Mouse (Mus musculus): ENCODE results near the gene Gm8994.
"Not testable (repeated sequence)": the region's sequence is repeated elsewhere in the genome, so short reads cannot be mapped to it uniquely, and the experiment has no call there.

Gm8994 gene

DNA sequence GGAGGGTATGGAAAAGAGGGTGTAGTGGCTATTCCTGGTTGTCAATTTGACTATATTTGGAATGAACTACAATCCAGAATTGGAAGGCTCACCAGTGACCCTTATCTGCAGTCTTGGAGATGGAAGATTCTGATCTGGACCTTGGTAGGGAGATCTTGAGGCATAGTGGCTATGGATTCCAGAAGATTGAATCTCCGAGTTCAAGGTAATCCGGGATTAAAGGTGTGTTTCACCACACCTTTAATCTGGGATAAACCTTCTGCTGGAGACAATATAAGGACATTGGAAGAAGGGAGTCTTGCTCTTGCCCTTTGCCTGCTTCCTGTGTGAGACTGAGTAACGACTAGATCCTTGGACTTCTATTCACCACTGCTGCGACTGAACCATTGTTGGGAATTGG is at the start of gene Gm8994:
Gene Gm8994 (plus strand): TSS at position 301 of the 400 bp plus-strand sequence.
- not testable (repeated sequence) for DNase-seq (ENCODE audit: low spot score in 2 of 2)

- DNase-seq (ENCODE audit: low spot score in 2 of 2): no peak
Observed at GRCm38 (mm10) chr6:136277685-136278084, 49.7 kb upstream of the Gm8994 start.

DNA sequence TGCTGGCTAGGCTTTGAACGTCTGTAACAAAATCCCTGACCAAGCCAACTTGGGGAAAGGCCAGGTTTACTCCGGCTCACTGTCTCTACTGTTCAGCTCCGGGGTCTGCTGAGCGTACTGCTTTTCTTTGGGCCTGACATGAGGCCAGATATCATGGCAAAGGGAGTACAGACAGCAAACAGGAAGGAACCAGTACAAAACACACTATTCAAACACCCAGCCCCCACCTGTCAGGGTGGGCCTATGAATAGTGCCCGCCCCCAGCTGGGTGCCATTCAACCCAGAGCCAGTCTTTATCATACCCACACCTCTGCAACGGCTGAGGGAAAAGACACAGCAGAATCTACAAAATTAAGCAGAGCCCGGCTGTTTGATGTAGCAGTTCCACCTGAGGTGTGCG is 42.8 kb upstream of the Gm8994 start:
- no peak for DNase-seq (ENCODE audit: low spot score in 2 of 2)

GRCm38 (mm10) chr6:136286180-136286579 is 41.2 kb upstream of the Gm8994 start:
- DNase-seq (ENCODE audit: low spot score in 2 of 2): no peak

- no peak for DNase-seq (ENCODE audit: low spot score in 2 of 2)
Observed at GRCm38 (mm10) chr6:136286589-136286988, 40.8 kb upstream of the Gm8994 start.

DNA sequence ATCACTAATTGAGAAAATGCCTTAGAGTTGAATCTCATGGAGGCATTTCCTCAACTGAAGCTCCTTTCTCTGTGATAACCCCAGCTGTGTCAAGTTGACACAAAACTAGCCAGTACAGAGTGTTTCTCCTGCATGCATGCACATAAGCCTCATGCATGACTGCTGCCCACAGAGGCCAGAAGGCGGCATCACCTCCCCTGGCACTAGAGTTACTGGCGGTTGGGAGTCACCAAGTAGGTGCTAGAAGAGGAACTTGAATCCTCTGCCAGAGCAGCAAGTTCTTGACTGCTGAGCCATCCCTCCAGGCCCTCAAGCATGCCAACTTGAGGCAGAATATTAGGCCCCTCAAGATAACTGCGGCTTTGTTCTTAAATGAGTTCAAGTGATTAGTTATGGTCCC is 35.9 kb upstream of the Gm8994 start:
- DNase-seq (ENCODE audit: low spot score in 2 of 2): no peak

- no peak for DNase-seq (ENCODE audit: low spot score in 2 of 2)
Observed at GRCm38 (mm10) chr6:136291951-136292714, 35.2 kb upstream of the Gm8994 start.

DNA sequence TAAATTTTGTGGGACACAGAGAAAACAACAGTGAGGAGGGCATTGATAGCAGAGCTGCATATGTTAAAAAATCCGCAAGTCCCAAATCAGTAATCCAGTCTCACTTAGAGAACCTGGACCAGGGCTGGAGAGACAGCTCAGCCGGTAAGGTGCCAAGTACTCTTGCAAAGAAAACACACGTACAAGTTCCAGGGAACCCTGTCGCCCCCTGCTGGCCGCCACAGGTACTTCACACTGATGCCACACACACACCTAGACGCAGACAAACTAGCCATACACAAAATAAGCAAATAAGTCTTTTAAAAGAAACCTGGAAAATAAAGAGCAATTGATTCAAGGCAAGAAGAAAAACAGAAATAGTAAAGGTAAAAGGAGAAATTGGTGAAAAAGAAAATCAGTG is 33.6 kb upstream of the Gm8994 start:
- no peak for DNase-seq (ENCODE audit: low spot score in 2 of 2)

- no peak for DNase-seq (ENCODE audit: low spot score in 2 of 2)
Observed at GRCm38 (mm10) chr6:136295821-136296220, 31.5 kb upstream of the Gm8994 start.

DNA sequence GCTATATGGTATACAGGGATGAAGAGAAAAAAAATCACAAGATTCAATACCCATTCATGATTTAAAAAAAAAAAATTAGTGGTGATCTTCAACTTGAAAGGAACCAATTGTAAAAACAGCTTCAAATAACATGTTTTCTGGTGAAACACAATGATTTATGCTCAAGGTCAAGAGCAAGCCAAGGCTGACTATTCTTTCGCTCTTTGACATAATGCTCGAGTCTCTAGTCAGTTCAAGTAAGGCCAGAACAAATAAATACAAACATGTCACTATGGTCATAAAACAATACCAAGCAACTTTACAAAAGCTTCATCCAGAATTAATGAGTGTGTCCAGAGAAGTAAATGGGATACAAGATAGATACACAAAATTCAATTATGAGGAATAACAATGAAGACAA is 31.1 kb upstream of the Gm8994 start:
- DNase-seq (ENCODE audit: low spot score in 2 of 2): no peak

GRCm38 (mm10) chr6:136303514-136303913 is 23.8 kb upstream of the Gm8994 start:
- DNase-seq (ENCODE audit: low spot score in 2 of 2): no peak

GRCm38 (mm10) chr6:136304369-136304988 is 22.9 kb upstream of the Gm8994 start:
- no peak for DNase-seq (ENCODE audit: low spot score in 2 of 2)

DNA sequence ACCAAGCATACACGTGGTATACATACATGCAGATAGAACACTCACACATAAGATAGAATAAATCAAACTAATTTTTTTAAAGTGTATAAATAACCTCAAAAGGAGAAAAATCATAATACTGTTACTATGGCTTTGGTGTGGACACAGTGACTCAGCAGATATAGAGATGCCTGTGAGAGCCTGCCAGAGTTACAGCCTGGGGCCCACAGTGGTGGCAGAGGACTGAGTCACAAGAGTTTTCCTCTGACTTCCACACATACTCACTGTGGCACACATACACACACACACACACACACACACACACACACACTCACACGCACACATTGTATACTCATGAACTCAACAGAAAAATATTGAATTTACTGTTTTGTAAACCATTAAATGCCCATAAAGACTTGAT is 17.9 kb upstream of the Gm8994 start:
- no peak for DNase-seq (ENCODE audit: low spot score in 2 of 2)

- DNase-seq (ENCODE audit: low spot score in 2 of 2): not testable (repeated sequence)
Observed at GRCm38 (mm10) chr6:136328416-136328815, 1.1 kb downstream of the Gm8994 start.

DNA sequence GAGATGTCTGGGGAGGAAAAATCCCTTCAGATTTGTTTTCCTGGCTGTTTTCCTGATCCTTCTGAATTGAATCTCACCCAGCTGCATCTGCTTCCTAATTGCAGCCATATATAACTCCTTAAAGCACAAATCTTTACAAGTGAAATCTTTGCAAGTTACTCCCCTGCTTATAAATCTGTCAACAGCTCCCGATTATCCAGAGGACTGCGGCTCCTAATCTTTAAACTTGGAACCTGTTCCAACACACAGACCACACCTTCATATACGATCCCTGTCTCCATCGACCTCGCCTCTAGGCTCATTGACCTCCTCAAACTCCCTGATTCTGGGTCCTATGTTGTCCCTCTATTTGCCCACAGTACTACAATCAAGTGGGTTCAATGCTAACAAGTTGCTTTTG is 13.3 kb downstream of the Gm8994 start:
- no peak for DNase-seq (ENCODE audit: low spot score in 2 of 2)

DNA sequence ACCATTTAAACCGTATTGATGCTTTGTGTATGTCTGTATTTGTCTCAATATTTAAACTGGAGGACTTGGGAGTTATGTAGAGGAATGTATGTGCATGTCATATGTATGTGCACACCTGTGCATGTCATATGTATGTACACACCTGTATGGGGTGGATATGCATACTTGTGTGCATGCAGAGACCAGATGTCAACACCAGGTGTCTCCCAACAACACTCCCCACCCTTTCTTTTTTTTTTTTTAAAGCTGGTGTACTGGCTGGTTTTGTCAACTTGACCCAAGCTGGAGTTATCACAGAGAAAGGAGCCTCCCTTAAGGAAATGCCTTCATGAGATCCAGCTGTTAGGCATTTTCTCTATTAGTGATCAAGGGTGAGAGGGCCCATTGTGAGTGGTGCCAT is 13.8 kb downstream of the Gm8994 start:
- DNase-seq (ENCODE audit: low spot score in 2 of 2): no peak

DNA sequence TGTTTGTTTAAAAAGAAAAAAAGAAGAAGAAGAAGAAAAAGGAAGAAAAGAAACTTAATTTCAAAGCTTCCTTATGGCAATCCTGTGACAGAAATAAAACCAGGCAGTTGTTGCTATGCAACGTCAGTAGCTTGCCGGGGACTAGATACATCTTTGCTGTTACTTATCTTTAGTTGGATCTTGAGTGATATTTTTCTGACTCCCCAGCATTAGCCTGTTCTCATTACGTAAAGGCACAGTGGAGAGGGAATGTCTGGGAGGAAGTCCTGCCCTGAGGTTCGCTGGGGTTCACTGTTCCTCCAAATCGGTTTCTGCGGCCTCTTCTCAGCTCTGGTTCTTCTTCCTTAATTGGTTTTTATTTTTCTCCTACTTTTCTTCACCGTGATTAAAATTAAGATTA is 16.5 kb downstream of the Gm8994 start:
- DNase-seq (ENCODE audit: low spot score in 2 of 2): no peak

DNA sequence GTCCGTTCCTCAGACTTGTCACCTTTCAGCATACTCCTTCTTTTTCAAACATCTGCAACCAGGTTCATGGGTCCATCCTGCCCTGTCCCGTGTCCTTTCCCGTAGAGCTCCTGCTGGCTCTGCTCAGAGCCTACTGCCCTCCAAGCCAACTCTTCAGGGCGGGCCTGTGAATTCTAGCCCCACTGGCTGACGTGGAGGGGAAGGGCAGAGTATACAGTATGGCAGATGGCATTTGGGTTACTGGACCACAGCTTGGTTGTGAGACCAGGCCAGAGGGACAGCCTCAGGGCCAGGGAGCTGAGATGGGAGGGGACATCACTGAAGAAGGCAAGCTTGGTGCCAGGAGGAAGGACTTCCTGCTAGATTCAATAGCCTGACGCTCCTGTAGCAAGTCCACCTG is 17.7 kb downstream of the Gm8994 start:
- DNase-seq (ENCODE audit: low spot score in 2 of 2): no peak

DNA sequence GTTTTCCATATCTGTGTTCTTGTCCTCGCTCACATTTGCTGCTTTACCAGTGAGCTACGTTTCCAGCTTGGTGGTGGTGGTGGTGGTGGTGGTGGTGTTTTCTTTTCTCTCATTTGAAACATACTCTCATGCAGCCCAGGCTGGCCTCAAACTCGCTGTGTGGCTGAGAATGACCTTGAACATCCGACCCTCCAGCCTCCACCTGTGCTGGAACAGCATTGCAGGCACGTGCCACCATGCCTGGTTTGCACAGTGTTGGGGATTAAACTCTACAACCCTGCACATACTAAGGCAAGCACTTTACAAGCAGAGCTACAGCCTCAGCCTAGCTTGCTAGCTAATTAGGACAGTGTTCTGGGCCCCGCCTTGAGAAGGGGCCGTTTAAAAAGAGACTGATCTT is 18.3 kb downstream of the Gm8994 start:
- no peak for DNase-seq (ENCODE audit: low spot score in 2 of 2)

GRCm38 (mm10) chr6:136347053-136347452 is 19.7 kb downstream of the Gm8994 start:
- no peak for DNase-seq (ENCODE audit: low spot score in 2 of 2)

- no peak for DNase-seq (ENCODE audit: low spot score in 2 of 2)
Observed at GRCm38 (mm10) chr6:136347631-136348030, 20.3 kb downstream of the Gm8994 start.

GRCm38 (mm10) chr6:136353399-136354184 is 26.3 kb downstream of the Gm8994 start:
- DNase-seq (ENCODE audit: low spot score in 2 of 2): no peak

DNA sequence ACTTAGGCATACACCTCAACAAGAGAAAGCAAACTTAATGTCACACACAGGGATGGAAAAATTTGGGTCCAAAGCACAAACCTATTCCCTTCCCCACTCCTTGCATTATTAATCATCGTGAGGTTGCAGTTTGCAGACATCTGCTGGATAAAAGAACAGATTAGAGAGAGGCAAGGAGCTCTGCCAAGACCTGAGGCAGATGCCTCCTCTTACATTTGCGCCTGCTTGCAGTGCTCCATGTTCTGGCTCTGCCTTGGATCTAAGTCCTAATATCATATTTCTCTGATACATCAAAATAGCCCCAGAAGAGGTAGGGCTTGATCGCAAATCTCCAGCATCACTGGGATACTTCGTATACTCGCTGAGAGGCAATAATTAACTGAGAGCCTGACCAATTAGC is 31.1 kb downstream of the Gm8994 start:
- DNase-seq (ENCODE audit: low spot score in 2 of 2): no peak

Measured in spleen, postnatal 36 days (tissue).